Mouse (Mus musculus): ENCODE measurements at regions not wholly inside any gene's neighbourhood (a gene's known extent, or its start where the extent isn't known, plus 50 kb on each side); places are given as distances from the start of the nearest gene placed in this dataset.
A peak's percentile ranks its signal among the peaks of the same experiment; 100 is the strongest.
"Not testable (repeated sequence)": the region's sequence is repeated elsewhere in the genome, so short reads cannot be mapped to it uniquely, and the experiment has no call there.

DNA sequence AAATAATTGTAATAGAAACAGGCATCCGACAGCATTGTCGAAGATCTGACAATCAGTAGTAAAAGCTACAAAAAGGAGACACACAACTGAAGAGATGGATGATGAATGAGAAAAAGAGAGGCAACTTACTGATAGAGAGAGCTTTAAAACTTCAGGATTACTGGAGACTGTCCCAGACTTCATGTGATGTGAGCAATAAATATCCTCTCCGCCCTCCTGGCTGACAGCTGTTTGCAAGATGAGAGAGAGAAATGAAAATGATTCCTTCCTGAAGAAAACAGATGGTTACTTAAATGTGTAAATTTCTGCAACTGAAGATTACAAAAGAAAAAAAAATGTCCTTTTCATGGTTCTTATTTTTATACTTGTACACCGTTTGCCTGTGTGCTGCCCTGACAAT, 306.7 kb upstream of the Ncam2 start:
- DNase-seq: no peak

DNA sequence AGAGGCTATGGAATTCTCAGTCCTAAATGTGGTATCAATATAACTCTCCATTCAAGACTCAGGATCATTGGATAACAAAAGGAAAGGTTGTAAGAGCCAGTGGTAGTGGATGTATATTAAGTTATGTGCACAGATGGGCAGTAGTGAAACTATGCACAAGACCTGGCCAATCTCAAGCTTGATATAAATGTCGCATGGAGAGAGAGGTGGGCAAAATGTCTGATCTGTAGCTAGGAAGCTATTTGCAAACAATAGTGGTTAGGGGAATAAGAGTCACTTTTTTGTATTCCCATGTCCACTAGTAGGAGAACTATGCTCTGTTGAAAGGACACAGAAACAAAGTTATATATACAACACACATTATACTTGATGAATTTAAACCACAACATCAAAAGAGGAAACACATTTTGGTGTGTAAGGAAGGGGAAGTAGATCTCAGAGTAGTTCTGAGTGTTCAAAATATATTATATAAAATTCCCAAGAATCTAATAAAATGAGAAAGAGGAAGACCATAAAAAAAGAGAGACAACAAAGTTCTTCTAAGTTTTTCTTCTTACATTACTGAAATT, 279.7 kb upstream of the Ncam2 start:
- no peak for DNase-seq

DNA sequence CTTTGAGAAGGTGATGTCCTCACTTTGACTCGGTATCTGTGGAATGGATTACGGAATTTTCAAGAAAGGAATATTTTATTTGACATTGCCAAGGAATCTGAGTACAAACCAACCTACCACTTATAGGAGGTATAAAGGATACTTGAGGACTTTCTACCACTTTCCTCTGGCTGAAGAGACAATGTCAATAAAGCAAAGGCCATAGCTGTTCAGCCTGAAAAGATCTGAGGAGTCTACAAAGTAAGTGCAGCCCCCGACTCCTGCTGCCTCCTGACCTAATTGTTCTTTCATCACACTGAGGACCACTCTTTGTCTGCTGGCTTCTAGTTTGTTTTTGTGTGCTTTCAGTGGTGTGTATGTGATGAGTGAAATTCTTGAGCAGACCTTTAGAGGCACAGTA, 269.5 kb upstream of the Ncam2 start:
- DNase-seq: no peak

DNA sequence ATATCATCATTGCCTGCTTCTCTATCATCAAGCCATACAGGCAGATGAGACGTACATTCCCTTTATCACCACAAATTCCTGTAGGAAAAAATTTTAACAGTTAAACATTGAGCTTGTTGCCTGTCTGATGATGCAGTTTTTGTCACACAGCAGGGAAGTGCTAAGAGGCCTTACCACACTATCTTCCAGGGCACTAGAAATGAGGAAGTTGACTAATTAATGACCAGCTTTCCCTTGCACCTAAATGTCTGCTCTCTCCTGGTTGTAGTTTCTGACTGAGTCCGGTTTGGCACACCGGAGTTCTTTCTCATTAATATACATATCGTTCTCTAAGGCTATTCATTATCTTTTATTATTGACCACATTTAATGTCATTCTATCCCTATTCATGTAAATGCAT, 269.0 kb upstream of the Ncam2 start:
- no peak for DNase-seq

DNA sequence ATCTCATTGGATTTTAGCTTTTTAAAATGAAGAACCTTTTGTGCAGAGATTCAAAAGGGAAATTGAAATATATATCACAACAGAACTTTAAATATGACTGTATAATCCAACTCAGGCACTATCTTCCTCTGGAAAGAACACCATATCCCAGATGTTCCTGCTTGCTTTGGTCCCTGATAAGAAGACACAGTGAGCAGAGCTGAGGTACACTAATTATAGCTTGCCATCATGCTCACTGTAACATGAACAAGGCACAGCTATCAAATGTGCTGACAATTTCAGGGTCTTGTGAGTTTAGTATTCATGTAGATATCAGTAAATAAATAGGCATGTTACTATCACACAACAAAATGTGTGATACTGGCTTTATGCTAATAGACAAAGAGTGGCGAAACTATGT, 264.8 kb upstream of the Ncam2 start:
- no peak for DNase-seq

DNA sequence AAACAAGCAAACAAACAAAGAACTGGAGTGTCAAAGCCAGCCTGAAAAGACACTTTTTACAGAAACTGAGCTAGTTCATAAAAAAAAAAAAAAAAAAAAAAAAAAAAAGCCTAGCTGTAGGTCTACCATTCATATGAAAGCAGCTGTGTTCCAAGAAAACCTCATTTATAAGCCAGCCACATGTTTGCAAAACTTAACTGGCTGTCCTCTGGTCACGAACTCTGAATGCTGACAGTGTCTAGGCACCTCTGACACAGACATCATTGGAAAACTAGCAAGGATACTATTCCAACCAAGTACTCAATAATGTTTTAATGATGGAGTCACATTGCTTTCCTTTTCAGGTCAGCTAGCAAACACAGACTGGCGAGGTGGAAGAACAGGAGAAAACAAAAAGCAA, 238.4 kb upstream of the Ncam2 start:
- DNase-seq: no peak

DNA sequence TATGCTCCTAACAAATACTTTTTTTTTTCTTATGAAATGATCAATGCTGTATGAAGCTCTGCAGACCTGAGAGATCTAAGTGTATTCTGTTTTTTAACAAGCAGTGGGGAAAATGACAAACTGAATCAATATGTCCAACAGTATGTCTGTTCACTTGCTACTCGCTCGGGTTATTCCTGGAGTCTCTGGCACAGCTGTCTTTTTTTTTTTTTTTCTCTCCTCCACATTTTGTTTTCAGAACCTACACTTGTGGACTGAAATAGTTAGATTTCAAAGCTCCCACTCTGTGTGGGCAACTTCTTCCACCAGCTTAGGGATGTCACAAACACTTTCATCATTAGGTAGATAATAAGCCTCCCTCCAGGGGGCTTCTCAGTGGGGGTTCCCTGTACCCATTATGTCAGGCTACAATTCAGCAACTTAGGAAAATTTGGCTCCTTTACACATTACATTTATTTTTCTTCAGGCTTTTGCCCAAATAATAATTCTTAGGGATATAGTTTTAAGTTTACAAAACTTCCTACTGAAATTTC, 218.9 kb upstream of the Ncam2 start:
- no peak for DNase-seq

DNA sequence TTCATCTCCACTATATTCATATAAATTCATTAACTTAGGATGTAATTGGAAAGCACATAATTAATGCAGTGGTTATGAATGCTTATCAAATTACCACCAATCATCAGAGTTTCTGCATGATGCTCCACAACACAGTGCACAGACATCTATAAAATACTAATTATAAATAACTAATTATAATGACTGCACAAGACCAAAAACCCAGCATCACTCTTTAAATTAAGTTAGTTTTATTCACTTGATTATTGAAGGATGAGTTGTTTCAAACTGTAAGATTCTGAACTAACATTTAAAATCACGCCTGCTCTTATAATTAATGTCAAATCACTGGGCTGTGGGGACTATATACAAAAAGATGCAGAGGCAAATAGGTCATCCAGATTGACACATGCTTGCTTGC, 212.7 kb upstream of the Ncam2 start:
- DNase-seq: no peak

DNA sequence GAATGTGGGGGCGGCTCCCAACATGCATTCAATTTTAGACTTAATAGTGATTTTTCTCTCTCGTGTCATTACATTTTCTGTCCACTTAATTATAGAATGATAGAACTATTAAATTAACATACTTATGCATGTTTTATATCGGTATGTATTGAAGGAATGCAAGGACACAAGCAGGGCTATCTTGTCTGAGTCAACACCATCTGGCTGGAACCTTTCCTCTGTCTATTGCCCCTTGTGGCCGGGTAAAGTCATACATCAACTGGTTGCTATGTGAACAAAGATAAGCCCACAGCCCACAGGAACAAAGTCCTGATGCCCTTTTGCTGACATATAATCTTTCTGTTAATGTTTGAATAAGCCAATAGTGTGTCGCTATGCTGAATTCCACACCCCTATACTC, 163.7 kb upstream of the Ncam2 start:
- DNase-seq: not testable (repeated sequence)

DNA sequence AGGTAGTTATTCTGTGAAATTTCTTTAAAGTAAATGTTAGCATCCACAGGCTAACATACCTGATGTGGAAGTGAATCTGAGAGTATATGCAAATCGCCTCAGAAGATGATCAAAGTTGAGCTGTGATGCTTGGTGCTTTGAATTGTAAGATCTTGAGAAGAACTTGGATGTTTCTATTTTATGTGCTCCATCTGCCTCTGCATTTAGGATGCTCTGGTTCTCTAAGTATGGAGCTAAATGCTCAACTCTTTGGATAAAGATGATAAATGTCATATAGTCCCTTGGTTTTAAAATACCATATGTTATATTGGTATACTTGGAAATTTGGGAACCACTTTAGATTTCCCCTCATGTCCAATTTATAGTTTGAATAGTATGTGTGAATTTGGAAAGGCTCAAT, 159.2 kb upstream of the Ncam2 start:
- no peak for DNase-seq

DNA sequence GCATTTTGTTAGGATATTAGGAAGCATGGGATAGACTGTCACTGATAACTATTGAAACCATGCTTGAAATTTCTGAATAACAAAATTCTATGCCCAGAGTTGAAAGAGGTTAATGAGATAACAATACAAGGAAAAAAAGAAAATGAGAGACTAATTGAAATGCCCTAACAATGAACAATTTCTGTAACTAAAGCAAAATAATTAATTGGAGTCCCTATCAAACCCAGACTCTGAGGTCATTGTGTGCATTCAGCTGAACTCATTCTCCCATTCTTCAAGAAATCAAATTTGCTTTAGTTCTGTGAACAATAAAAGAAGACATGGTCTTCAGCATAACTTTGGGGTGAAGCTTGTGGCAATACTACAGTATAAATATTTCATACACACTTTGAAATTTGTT, 154.8 kb upstream of the Ncam2 start:
- DNase-seq: no peak

DNA sequence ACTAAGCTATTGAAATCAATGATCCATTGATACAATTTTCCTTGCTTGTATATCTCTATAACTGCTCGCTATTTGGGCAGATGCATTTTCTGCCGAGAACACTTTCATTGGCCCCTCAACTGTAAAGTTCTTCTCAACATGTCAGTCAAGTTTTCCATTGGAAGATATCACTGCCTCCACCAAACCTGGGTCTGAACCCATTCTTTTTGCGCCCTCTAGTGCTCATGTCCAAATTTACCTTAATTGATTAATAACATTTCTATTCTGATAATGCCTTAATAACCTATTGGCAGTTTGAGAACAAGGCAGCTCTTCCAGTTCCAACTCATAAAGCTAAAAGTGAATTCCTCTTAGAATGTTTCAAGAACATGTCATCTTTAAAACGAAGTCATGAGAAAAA, 132.2 kb upstream of the Ncam2 start:
- DNase-seq: peak; percentile 57

All from embryo, embryonic 11 days (tissue).